Mouse (Mus musculus) forelimb bud, embryonic 11.5 days (tissue): ENCODE results near the gene Cdc20b.
"Not testable (repeated sequence)": the region's sequence is repeated elsewhere in the genome, so short reads cannot be mapped to it uniquely, and the experiment has no call there.

Experiments used
- DNase-seq: peaks from one replicate; pipeline ENCODE4 v3.0.0-alpha.2; 2012; ENCODE audit warnings: low read depth, low spot score

Cdc20b gene

DNA sequence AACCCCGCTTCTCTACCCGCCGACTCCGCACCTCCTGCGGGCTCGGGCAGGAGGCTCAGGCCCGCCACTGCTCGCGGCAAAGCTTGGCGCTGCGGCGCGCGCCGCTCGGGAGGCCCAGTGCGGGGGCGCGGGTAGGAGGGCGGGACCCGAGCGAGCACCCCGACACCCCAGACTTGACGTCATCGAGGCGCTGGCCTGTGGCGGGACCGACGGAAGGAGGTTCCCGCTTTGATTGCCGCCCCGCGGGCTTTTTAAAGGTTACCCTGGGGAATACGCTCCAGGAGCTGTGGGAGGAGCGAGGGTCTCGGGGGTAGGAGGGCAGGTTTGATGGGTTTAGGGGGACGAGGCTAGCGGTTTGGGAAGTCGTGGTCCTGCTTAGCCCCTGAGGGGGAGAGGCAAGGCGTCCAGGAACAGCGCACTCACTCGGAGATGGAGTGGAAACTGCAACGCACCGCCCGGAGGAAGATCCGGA lies at the start of gene Cdc20b:
Cdc20b (plus strand) TSS at position 162 of the 472 bp plus-strand sequence.
- no peak for DNase-seq

DNA sequence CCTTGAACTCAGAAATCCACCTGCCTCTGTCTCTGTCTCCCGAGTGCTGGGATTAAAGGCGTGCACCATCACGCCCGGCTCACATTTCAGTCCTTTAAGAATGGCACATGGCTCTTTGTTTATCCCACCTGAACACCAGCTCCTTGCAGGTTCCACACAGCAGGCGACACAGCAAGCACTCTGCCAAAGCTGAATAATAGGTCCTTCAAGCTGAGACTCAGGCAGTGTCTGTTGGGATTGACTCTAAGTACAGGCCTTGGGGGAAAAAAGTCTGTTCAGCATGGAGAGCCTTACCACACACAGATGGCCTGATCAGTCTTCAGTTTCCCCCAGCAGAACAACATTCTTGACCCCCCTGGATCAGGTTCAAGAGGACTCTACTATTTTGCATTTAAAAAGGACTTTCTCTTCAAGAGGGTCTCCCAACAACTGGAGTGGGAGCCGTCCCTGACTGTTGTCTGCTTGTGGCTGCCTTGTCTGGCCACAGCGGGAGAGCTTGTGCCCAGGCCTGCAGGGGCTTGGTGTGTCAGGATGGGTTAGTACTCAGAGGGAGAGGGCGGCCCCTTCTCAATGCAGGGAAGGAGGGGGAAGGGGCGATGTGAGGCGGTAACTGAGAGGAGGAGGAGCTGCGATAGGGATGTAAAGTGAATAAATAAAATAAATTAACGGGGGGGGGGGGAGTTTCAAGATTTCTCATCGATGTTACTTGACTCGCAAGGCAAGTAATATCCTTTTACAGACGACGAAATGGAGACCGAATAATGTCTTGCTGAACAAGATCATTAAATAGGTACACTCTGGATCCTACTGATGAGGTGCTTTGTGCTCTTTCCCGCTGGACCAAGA lies 49.1 kb upstream of the Cdc20b start:
- DNase-seq: no peak

DNA sequence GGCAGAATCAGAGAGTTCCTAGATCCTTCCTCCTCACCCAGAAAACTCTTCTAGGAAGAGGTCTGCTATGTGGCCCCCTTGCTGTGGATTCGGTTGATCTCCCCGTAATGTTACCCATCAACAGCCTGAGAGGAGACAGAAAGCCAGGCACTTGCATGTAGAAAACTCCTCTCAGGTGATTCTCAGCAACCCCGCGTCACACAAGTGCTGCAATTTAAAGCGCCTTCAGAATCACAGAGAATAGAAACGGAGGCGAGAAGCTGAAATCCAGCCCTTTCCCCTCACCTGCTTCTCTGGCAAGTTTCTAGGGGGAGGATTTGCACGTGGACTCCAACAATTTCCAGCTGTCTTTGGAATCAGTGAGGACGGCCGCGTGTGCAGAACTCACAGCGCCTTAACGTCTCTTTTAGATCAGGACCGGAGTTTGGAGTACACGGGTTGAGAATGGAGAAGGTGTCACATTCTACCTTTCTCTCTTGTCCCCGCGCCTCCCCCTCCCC lies 48.4 kb upstream of the Cdc20b start:
- no peak for DNase-seq

DNA sequence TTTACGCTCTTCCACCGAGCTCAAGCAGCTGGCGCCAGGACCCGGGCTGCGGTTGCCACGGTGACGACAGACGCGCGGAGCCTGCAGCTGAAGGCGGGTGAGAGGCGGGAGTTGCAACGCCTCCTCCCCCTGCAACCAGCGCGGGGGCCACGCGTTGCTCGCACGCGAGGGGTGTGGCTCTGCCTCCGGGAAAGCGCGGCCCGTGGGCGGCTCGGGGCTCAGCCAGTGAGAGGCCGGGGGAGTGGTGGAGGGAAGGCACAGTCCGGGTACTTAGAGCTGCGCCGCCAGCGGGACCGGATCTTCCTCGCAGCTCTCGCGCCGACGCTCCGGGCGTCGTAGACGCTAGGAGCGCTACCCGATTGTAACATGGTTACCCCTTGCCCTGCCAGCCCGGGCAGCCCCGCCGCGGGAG lies 47.4 kb upstream of the Cdc20b start, which contains the start of gene Ccno:
Ccno (plus strand) TSS at position 271 of the 412 bp plus-strand sequence.
- peak; percentile 89 for DNase-seq

DNA sequence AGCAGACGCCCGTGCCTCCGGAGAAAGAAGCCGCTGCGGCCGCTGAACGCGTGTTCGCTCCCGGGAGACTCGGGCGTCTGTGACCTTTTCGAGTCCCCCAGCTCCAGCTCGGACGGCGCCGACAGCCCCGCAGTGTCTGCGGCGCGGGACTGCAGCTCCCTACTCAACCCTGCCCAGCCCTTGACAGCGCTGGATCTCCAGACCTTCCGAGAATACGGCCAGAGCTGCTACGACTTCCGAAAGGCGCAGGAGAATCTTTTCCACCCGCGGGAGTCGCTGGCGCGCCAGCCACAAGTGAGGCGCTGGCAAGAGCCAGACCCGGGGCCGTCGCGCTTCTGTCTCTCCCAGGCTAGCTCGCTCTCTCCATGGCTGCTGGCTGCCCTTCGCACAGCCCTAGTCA lies 46.9 kb upstream of the Cdc20b start:
- DNase-seq: no peak

DNA sequence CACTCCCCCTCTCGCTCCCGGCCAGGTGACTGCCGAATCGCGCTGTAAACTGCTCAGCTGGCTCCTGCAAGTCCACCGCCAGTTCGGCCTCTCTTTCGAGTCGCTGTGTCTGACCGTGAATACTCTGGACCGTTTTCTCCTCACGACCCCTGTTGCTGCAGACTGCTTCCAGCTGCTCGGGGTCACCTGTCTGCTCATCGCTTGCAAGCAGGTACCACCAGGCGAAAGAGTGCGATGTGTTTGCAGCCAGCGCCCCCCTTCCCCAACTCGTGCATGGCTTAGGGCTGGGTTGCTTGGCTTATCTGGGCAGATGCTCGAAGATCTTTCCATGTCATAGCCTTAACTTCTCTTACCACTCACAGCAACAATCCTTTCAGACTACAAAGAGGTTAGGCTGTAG lies 46.0 kb upstream of the Cdc20b start:
- DNase-seq: no peak

DNA sequence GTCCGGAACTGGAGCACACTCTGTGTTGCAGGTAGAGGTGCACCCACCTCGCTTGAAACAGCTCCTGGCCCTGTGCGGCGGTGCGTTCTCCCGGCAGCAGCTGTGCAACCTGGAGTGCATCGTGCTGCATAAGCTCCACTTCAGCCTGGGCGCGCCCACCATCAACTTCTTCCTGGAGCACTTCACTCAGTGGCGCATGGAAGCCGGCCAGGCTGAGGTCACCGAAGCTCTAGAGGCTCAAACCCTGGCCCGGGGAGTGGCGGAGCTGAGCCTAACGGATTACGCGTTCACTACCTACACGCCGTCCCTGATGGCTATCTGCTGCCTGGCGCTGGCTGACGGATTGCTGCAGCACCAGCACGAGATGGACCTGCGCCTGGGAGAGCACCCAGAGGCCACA lies 45.4 kb upstream of the Cdc20b start:
- no peak for DNase-seq

- no peak for DNase-seq
These were observed 44.6 kb upstream of the Cdc20b start for GRCm38 (mm10) chr13:112990346-112990745.

- DNase-seq: no peak
These were observed 41.3 kb upstream of the Cdc20b start, which contains the start of gene Mcidas for GRCm38 (mm10) chr13:112993531-112994152. Gene Mcidas (plus strand): TSS chr13:112993845.

DNA sequence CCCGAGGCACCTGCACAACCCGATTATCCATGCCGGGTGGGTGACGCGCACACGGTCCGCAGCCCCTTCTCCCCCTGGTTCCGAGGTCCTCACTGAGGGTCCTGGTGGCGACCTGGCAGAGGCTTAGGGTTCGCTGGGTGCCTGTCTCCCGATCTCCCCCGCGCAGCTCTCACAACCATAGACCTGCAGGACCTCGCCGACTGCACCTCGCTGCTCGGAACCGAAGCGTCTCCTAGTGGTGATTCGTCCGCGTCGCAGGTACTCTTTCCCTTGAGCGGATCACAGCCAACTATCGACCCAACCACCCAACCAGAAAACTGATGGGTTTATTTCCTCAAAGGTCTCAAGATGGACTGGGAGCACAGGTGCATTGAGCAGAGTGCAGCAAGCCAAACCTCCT lies 40.7 kb upstream of the Cdc20b start:
- no peak for DNase-seq

DNA sequence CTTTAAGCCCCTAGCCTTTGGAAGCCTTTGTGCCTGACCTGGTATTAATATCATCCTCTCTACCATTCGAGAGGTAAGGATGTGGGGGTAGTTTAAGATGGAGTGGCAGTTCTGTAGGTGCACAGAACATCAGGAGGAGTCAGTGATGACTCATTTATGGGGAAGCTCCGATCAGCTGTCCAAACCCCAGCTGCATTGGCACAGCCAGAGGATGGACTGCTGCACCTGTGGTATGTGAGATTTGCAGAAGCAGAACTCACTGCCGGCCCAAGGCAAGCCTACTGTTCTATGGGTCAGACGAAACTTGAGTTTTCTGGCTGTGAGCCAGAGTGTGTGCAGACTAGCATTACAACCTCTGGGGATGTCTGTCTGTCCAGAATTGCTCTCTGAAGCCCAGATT lies 38.5 kb upstream of the Cdc20b start:
- DNase-seq: no peak

- DNase-seq: no peak
These were observed 37.5 kb upstream of the Cdc20b start for GRCm38 (mm10) chr13:112997369-112997768.

DNA sequence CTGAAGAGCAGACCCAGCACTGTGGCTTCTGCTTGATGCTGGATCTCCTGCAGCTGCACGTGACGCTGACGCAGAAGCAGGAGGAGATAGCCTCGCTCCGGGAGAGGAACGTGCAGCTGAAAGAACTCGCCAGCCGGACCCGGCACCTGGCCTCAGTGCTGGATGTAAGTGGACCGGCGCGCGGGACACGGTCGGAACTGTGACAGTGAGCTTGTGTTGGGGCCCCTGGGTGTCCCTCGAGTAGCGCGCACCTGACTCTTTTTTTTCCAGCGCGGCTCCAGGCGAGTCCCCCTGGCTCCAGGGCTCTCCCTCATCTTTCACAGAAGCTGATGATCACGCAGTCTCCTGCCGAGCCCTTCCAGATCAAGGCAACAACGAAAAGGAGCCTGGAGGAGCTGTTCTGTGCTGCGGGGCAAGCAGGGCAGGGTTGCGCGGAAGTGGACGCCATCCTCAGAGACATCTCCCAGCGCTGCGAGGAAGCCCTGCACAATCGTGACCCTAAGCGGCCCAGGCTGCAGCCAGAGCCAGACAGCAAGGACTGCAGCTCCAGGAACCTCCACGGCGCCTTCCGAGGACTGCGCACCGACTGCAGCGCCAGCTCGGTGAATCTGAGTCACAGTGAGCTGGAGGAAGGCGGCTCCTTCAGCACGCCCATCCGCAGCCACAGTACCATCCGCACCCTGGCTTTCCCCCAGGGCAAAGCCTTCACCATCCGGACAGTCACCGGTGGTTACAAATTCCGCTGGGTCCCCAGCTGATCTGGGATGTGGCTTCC lies 36.3 kb upstream of the Cdc20b start:
- no peak for DNase-seq

DNA sequence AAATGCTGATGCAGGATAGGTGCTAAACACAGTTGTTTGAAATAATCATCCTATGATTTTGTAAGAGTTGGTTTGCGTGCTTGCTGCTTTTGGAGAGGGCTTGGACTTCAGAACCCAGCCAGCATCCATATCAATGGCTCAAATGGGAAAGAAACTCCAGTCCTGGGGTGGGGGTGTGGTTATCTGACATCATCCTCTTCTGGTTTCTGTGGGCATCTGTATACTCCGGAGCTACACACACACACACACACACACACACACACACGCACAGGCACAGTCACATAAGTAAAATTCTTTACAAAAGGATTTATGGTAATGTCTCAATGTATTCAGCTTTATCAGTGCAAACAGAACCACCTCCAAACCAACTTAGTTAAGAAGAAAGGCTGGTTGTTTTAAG lies 34.8 kb upstream of the Cdc20b start:
- no peak for DNase-seq

GRCm38 (mm10) chr13:113000576-113001318 lies 34.2 kb upstream of the Cdc20b start:
- no peak for DNase-seq

GRCm38 (mm10) chr13:113012683-113013082 lies 22.2 kb upstream of the Cdc20b start:
- DNase-seq: no peak

- DNase-seq: not testable (repeated sequence)
These were observed 21.5 kb upstream of the Cdc20b start for GRCm38 (mm10) chr13:113013174-113013953.

GRCm38 (mm10) chr13:113021521-113021920 lies 13.4 kb upstream of the Cdc20b start:
- no peak for DNase-seq

GRCm38 (mm10) chr13:113022467-113022866 lies 12.4 kb upstream of the Cdc20b start:
- DNase-seq: no peak
